Comparison of ENCODE assay signal across 12 mouse cellular contexts in the genomic region with DNA sequence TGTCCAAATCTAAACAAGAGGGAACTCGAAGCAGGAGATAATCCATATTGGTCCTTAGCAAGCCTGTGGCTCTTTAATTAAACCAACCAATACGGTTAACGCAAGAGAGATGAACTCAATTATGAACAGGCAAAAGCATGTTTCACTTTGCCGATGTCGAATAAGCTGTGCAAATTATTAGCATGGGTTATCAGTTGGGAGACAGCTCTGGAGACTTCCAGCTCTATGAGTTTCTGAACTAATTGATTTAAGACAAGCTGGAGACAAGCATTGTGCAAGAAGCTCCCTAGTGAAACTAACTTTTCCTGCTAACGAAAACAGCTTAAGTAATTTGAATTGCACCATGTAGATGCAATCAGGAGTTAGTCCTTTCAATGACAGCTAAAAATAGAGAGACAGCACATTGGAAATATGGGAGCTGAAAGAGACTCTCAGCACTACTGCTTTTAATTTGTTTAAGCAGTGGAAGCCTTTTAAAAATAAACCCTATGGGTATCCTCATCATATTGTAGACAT.
DNase-seq lines count a peak whose midpoint lies in the region; ATAC-seq and TF ChIP-seq lines count a peak whose summit lies in the region.
"Had no signal": no experiment of that assay in that cellular context is flagged by ENCODE, and none has a peak within 500 bp of the region (broad histone marks: within the 10 kb centered on the region; RNA-seq: fewer than 3 reads in every experiment).

No protein-coding gene starts in this region.

- TF ChIP-seq CTCF in hindbrain, postnatal 0 days (IDR thresholded peaks at IDR 0.05; ENCODE audit: low read depth): no peak
- TF ChIP-seq CTCF in CH12.LX (conservative IDR thresholded peaks at IDR 0.05 in 1 of 2, IDR thresholded peaks at IDR 0.05 in 1 of 2; ENCODE audit: low read depth in 2 of 2, low read length in 2 of 2): no peak
- no peak for TF ChIP-seq CTCF in heart, postnatal 0 days (IDR thresholded peaks at IDR 0.05; ENCODE audit: low read depth)

- WGBS in hindbrain, postnatal 0 days: 67% methylated on average over 6 of the region's 6 CpGs
- 83% methylated on average over 6 of the region's 6 CpGs for WGBS in hindbrain, embryonic 10.5 days
- WGBS in heart, postnatal 0 days: 44% methylated on average over 6 of the region's 6 CpGs

- no peaks in the 10 kb centered on the region for H3K4me1 ChIP-seq in hindbrain, postnatal 0 days (ENCODE audit: insufficient read depth, low read length)
- peaks cover 10% of the 10 kb centered on the region; the same call in 1 of the 2 replicates for H3K4me1 ChIP-seq in hindbrain, embryonic 10.5 days (replicated peaks)
- H3K4me1 ChIP-seq in CH12.LX (ENCODE audit: control insufficient read depth in 1 of 2, insufficient read depth in 2 of 2): peaks cover 0 to 15% of the 10 kb centered on the region in 2 experiments; a peak in 2 of 4 replicates
- peaks cover 14% of the 10 kb centered on the region for H3K4me1 ChIP-seq in brown adipose tissue, adult 24 weeks (ENCODE audit: control insufficient read depth, insufficient read depth, insufficient read length, low read length)
- peaks cover 26% of the 10 kb centered on the region for H3K4me1 ChIP-seq in heart, postnatal 0 days (ENCODE audit: control insufficient read depth, insufficient read depth)
- H3K4me1 ChIP-seq: midbrain, embryonic 15.5 days had no signal

- no peaks in the 10 kb centered on the region for H3K36me3 ChIP-seq in hindbrain, postnatal 0 days (ENCODE audit: insufficient read depth, low read length)
- no peaks in the 10 kb centered on the region for H3K36me3 ChIP-seq in hindbrain, embryonic 10.5 days
- H3K36me3 ChIP-seq in CH12.LX (replicated peaks in 1 of 2; ENCODE audit: control insufficient read depth in 1 of 2, insufficient read depth in 1 of 2, low read length in 1 of 2): no peaks in the 10 kb centered on the region
- no peaks in the 10 kb centered on the region for H3K36me3 ChIP-seq in heart, postnatal 0 days (replicated peaks; ENCODE audit: control insufficient read depth, insufficient read depth, low read length)
- H3K36me3 ChIP-seq: limb, embryonic 13.5 days; midbrain, embryonic 15.5 days had no signal

- H3K27me3 ChIP-seq in hindbrain, postnatal 0 days (ENCODE audit: insufficient read depth, low read length): no peaks in the 10 kb centered on the region
- H3K27me3 ChIP-seq in hindbrain, embryonic 10.5 days (ENCODE audit: insufficient read depth, poor library complexity, severe bottlenecking): no peaks in the 10 kb centered on the region
- H3K27me3 ChIP-seq in CH12.LX (replicated peaks): no peaks in the 10 kb centered on the region
- no peaks in the 10 kb centered on the region for H3K27me3 ChIP-seq in heart, postnatal 0 days (ENCODE audit: control insufficient read depth, insufficient read depth, low read length)
- H3K27me3 ChIP-seq: limb, embryonic 13.5 days; midbrain, embryonic 15.5 days had no signal

- dilution Hi-C loops in CH12.LX (cut with MboI; ENCODE audit: extremely low pct_ligation_motif_present, extremely low pct_unique_long_range_greater_than_20kb, low sequenced_read_pairs): no loop called here

- H3K9me3 ChIP-seq in hindbrain, postnatal 0 days (ENCODE audit: low read length): no peaks in the 10 kb centered on the region
- H3K9me3 ChIP-seq in hindbrain, embryonic 10.5 days: no peaks in the 10 kb centered on the region
- H3K9me3 ChIP-seq in CH12.LX (replicated peaks; ENCODE audit: low read length): no peaks in the 10 kb centered on the region
- H3K9me3 ChIP-seq in heart, postnatal 0 days (replicated peaks; ENCODE audit: control insufficient read depth, low read length): no peaks in the 10 kb centered on the region
- H3K9me3 ChIP-seq: limb, embryonic 13.5 days; midbrain, embryonic 15.5 days had no signal

- H3K4me3 ChIP-seq in hindbrain, postnatal 0 days (ENCODE audit: low read length): no peak overlapping the region
- no peak overlapping the region for H3K4me3 ChIP-seq in hindbrain, embryonic 10.5 days
- H3K4me3 ChIP-seq in CH12.LX (replicated peaks in 1 of 3; ENCODE audit: low read depth in 2 of 3, low read length in 2 of 3, poor library complexity in 1 of 3): no peak overlapping the region
- no peak overlapping the region for H3K4me3 ChIP-seq in brown adipose tissue, adult 24 weeks (ENCODE audit: insufficient read depth, low read depth, low read length)
- H3K4me3 ChIP-seq in heart, postnatal 0 days (ENCODE audit: low read depth, low read length): no peak overlapping the region
- H3K4me3 ChIP-seq: limb, embryonic 13.5 days; midbrain, embryonic 15.5 days had no signal

- DNase-seq in hindbrain, postnatal 0 days (ENCODE audit: low spot score): peak; percentile 16
- DNase-seq in hindbrain, embryonic 10.5 days (ENCODE audit: low spot score): no peak
- no peak for DNase-seq in CH12.LX (ENCODE audit: extremely low read depth)
- peak; percentile 43 for DNase-seq in heart, postnatal 0 days (ENCODE audit: low spot score)
- no peak for DNase-seq in embryo, embryonic 11 days
- no peak for DNase-seq in right cerebral cortex, adult 18-20 months
- DNase-seq in urinary bladder, adult 2 months (ENCODE audit: low spot score): no peak
- DNase-seq: cerebellum, adult 2 months had no signal

- H3K4me2 ChIP-seq in hindbrain, postnatal 0 days (ENCODE audit: low read depth, low read length): no peak overlapping the region
- H3K4me2 ChIP-seq in CH12.LX (ENCODE audit: insufficient read depth, low read depth, poor library complexity, severe bottlenecking): 0 out of 2 replicates have a peak overlapping the region, but pooled peaks have one; percentile 32
- no peak overlapping the region for H3K4me2 ChIP-seq in heart, postnatal 0 days (ENCODE audit: low read depth, low read length)
- H3K4me2 ChIP-seq: hindbrain, embryonic 14.5 days; limb, embryonic 13.5 days; midbrain, embryonic 15.5 days had no signal

- no peak overlapping the region for H3K27ac ChIP-seq in hindbrain, postnatal 0 days
- no peak overlapping the region for H3K27ac ChIP-seq in hindbrain, embryonic 10.5 days
- no peak overlapping the region for H3K27ac ChIP-seq in CH12.LX (ENCODE audit: insufficient read depth, low read depth)
- H3K27ac ChIP-seq in brown adipose tissue, adult 24 weeks (replicated peaks; ENCODE audit: low read depth, low read length): peak overlapping the region; percentile 90
- peak overlapping the region; percentile 82 for H3K27ac ChIP-seq in heart, postnatal 0 days (ENCODE audit: low read depth)
- H3K27ac ChIP-seq: hindbrain, embryonic 14.5 days; midbrain, embryonic 15.5 days had no signal

- H3K9ac ChIP-seq in hindbrain, postnatal 0 days (replicated peaks; ENCODE audit: low read length): no peak overlapping the region
- H3K9ac ChIP-seq in CH12.LX (ENCODE audit: insufficient read depth, low read depth): peak overlapping the region; percentile 3; the same call in 1 of the 2 replicates
- H3K9ac ChIP-seq in heart, postnatal 0 days (replicated peaks; ENCODE audit: low read depth, low read length): no peak overlapping the region
- H3K9ac ChIP-seq: hindbrain, embryonic 14.5 days; limb, embryonic 13.5 days; midbrain, embryonic 15.5 days had no signal

- peak; percentile 61; the same call in 1 of the 2 replicates for ATAC-seq in hindbrain, postnatal 0 days
- ATAC-seq in heart, postnatal 0 days (ENCODE audit: insufficient read depth, low read depth): no peak; the same call in 1 of the 2 replicates
- ATAC-seq: midbrain, embryonic 15.5 days had no signal

- in situ Hi-C loops in CH12.LX (cut with MboI; ENCODE audit: low pct_ligation_motif_present, low pct_unique_long_range_greater_than_20kb, low sequenced_read_pairs): loop anchor here (10.0 kb wide), 1 partner anchor 151 kb away; no protein-coding TSS in a partner anchor

- no peak for TF ChIP-seq RAD21 in CH12.LX (IDR thresholded peaks at IDR 0.05; ENCODE audit: low read depth, low read length)

- no peak for TF ChIP-seq EP300 in CH12.LX (IDR thresholded peaks at IDR 0.05; ENCODE audit: low read length)
- TF ChIP-seq EP300 in heart, postnatal 0 days (IDR thresholded peaks at IDR 0.05; ENCODE audit: low read depth): no peak

- H3K79me2 ChIP-seq in CH12.LX (replicated peaks; ENCODE audit: control insufficient read depth, extremely low read depth, insufficient read depth, poor library complexity, severe bottlenecking): no peaks in the 10 kb centered on the region

- TF ChIP-seq POLR2A in CH12.LX (IDR thresholded peaks at IDR 0.05; ENCODE audit: low read depth, low read length): no peak

TF ChIP-seq in CH12.LX, 34 proteins besides CTCF, POLR2A, EP300 and RAD21:
- TF ChIP-seq ZNF384 (IDR thresholded peaks at IDR 0.05; ENCODE audit: low read depth, low read length): no peak

Comparison
In these comparisons a context has a peak if more than half of its experiments do, and no peak if none do; other contexts are left out.
1. DNase-seq: peak in hindbrain, postnatal 0 days (single experiment) and heart, postnatal 0 days (single experiment); none in hindbrain, embryonic 10.5 days (single experiment), CH12.LX (single experiment), embryo, embryonic 11 days (single experiment), right cerebral cortex, adult 18-20 months (single experiment) and urinary bladder, adult 2 months (single experiment).
2. H3K27ac ChIP-seq: peak in brown adipose tissue, adult 24 weeks (single experiment) and heart, postnatal 0 days (single experiment); none in hindbrain, postnatal 0 days (single experiment), hindbrain, embryonic 10.5 days (single experiment) and CH12.LX (single experiment).